Mouse (Mus musculus): Measurements from ENCODE around the gene Pml. TPM values are rescaled to one million over a fixed set of nuclear protein-coding genes. Genes with fewer than 3 reads are reported as not detected.

Pml gene
- polyA plus RNA-seq, 1 experiment, result 200 TPM

- H3K36me3 ChIP-seq (ENCODE audit: control insufficient read depth, insufficient read depth, low read length, poor library complexity, severe bottlenecking), result peaks cover 9% of the 10 kb centered on the region
- H3K27me3 ChIP-seq (ENCODE audit: control insufficient read depth, insufficient read depth, low read length, poor library complexity, severe bottlenecking), result no peaks in the 10 kb centered on the region
- no peak overlapping the region for H3K27ac ChIP-seq (ENCODE audit: insufficient read depth, low read length)
- TF ChIP-seq CTCF (IDR thresholded peaks at IDR 0.05; ENCODE audit: low read depth, low read length) (no peak), POLR2A (IDR thresholded peaks at IDR 0.05; ENCODE audit: insufficient read depth, low read length) (no peak), EP300 (IDR thresholded peaks at IDR 0.05; ENCODE audit: insufficient read depth, low read depth, low read length) (no peak)
- no peak overlapping the region for H3K9ac ChIP-seq (ENCODE audit: low read depth, poor library complexity, severe bottlenecking)
- H3K4me3 ChIP-seq (ENCODE audit: low read depth, low read length), result no peak overlapping the region
- no peaks in the 10 kb centered on the region for H3K9me3 ChIP-seq (replicated peaks; ENCODE audit: control insufficient read depth, insufficient read depth, low read length, poor library complexity, severe bottlenecking)
- peaks cover 18% of the 10 kb centered on the region for H3K4me1 ChIP-seq (ENCODE audit: control insufficient read depth, insufficient read depth, low read length)
Observed at GRCm38 (mm10) chr9:58214519-58215180, 34.9 kb downstream of the Pml start.

GRCm38 (mm10) chr9:58213865-58214264 is 35.7 kb downstream of the Pml start:
- Histone ChIP-seq H3K9me3 (replicated peaks; ENCODE audit: control insufficient read depth, insufficient read depth, low read length, poor library complexity, severe bottlenecking) (no peaks in the 10 kb centered on the region), H3K4me3 (ENCODE audit: low read depth, low read length) (no peak overlapping the region), H3K27ac (ENCODE audit: insufficient read depth, low read length) (no peak overlapping the region), H3K9ac (ENCODE audit: low read depth, poor library complexity, severe bottlenecking) (no peak overlapping the region), H3K4me1 (ENCODE audit: control insufficient read depth, insufficient read depth, low read length) (peaks cover 13% of the 10 kb centered on the region), H3K36me3 (ENCODE audit: control insufficient read depth, insufficient read depth, low read length, poor library complexity, severe bottlenecking) (peaks cover 2% of the 10 kb centered on the region), H3K27me3 (ENCODE audit: control insufficient read depth, insufficient read depth, low read length, poor library complexity, severe bottlenecking) (no peaks in the 10 kb centered on the region)
- no peak for TF ChIP-seq EP300 (IDR thresholded peaks at IDR 0.05; ENCODE audit: insufficient read depth, low read depth, low read length)
- TF ChIP-seq CTCF (IDR thresholded peaks at IDR 0.05; ENCODE audit: low read depth, low read length), result no peak
- no peak for TF ChIP-seq POLR2A (IDR thresholded peaks at IDR 0.05; ENCODE audit: insufficient read depth, low read length)

- H3K9ac ChIP-seq (ENCODE audit: low read depth, poor library complexity, severe bottlenecking), result no peak overlapping the region
- H3K27ac ChIP-seq (ENCODE audit: insufficient read depth, low read length), result no peak overlapping the region
- H3K9me3 ChIP-seq (replicated peaks; ENCODE audit: control insufficient read depth, insufficient read depth, low read length, poor library complexity, severe bottlenecking), result no peaks in the 10 kb centered on the region
- no peaks in the 10 kb centered on the region for H3K27me3 ChIP-seq (ENCODE audit: control insufficient read depth, insufficient read depth, low read length, poor library complexity, severe bottlenecking)
- TF ChIP-seq EP300 (IDR thresholded peaks at IDR 0.05; ENCODE audit: insufficient read depth, low read depth, low read length) (no peak), POLR2A (IDR thresholded peaks at IDR 0.05; ENCODE audit: insufficient read depth, low read length) (no peak), CTCF (IDR thresholded peaks at IDR 0.05; ENCODE audit: low read depth, low read length) (no peak)
- H3K36me3 ChIP-seq (ENCODE audit: control insufficient read depth, insufficient read depth, low read length, poor library complexity, severe bottlenecking), result no peaks in the 10 kb centered on the region
- H3K4me3 ChIP-seq (ENCODE audit: low read depth, low read length), result no peak overlapping the region
- peaks cover 11% of the 10 kb centered on the region for H3K4me1 ChIP-seq (ENCODE audit: control insufficient read depth, insufficient read depth, low read length)
Observed at GRCm38 (mm10) chr9:58213377-58213776, 36.2 kb downstream of the Pml start.

GRCm38 (mm10) chr9:58210304-58210627 is 39.3 kb downstream of the Pml start:
- no peaks in the 10 kb centered on the region for H3K27me3 ChIP-seq (ENCODE audit: control insufficient read depth, insufficient read depth, low read length, poor library complexity, severe bottlenecking)
- H3K4me3 ChIP-seq (ENCODE audit: low read depth, low read length), result no peak overlapping the region
- TF ChIP-seq EP300 (IDR thresholded peaks at IDR 0.05; ENCODE audit: insufficient read depth, low read depth, low read length) (no peak), POLR2A (IDR thresholded peaks at IDR 0.05; ENCODE audit: insufficient read depth, low read length) (no peak), CTCF (IDR thresholded peaks at IDR 0.05; ENCODE audit: low read depth, low read length) (no peak)
- peaks cover 3% of the 10 kb centered on the region for H3K4me1 ChIP-seq (ENCODE audit: control insufficient read depth, insufficient read depth, low read length)
- H3K36me3 ChIP-seq (ENCODE audit: control insufficient read depth, insufficient read depth, low read length, poor library complexity, severe bottlenecking), result no peaks in the 10 kb centered on the region
- H3K9ac ChIP-seq (ENCODE audit: low read depth, poor library complexity, severe bottlenecking), result no peak overlapping the region
- H3K9me3 ChIP-seq (replicated peaks; ENCODE audit: control insufficient read depth, insufficient read depth, low read length, poor library complexity, severe bottlenecking), result no peaks in the 10 kb centered on the region
- H3K27ac ChIP-seq (ENCODE audit: insufficient read depth, low read length), result peak overlapping the region; percentile 26; the same call in 1 of the 2 replicates

- Histone ChIP-seq H3K9me3 (replicated peaks; ENCODE audit: control insufficient read depth, insufficient read depth, low read length, poor library complexity, severe bottlenecking) (no peaks in the 10 kb centered on the region), H3K4me3 (ENCODE audit: low read depth, low read length) (no peak overlapping the region), H3K36me3 (ENCODE audit: control insufficient read depth, insufficient read depth, low read length, poor library complexity, severe bottlenecking) (no peaks in the 10 kb centered on the region), H3K27me3 (ENCODE audit: control insufficient read depth, insufficient read depth, low read length, poor library complexity, severe bottlenecking) (no peaks in the 10 kb centered on the region), H3K9ac (ENCODE audit: low read depth, poor library complexity, severe bottlenecking) (no peak overlapping the region), H3K27ac (ENCODE audit: insufficient read depth, low read length) (peak overlapping the region; percentile 23), H3K4me1 (ENCODE audit: control insufficient read depth, insufficient read depth, low read length) (no peaks in the 10 kb centered on the region)
- no peak for TF ChIP-seq POLR2A (IDR thresholded peaks at IDR 0.05; ENCODE audit: insufficient read depth, low read length)
- no peak for TF ChIP-seq CTCF (IDR thresholded peaks at IDR 0.05; ENCODE audit: low read depth, low read length)
- TF ChIP-seq EP300 (IDR thresholded peaks at IDR 0.05; ENCODE audit: insufficient read depth, low read depth, low read length), result peak; percentile 72; the same call in 1 of the 2 replicates
Observed at GRCm38 (mm10) chr9:58209462-58210303, 39.9 kb downstream of the Pml start.

- Histone ChIP-seq H3K4me1 (ENCODE audit: control insufficient read depth, insufficient read depth, low read length) (no peaks in the 10 kb centered on the region), H3K27me3 (ENCODE audit: control insufficient read depth, insufficient read depth, low read length, poor library complexity, severe bottlenecking) (no peaks in the 10 kb centered on the region), H3K27ac (ENCODE audit: insufficient read depth, low read length) (no peak overlapping the region), H3K4me3 (ENCODE audit: low read depth, low read length) (no peak overlapping the region), H3K9me3 (replicated peaks; ENCODE audit: control insufficient read depth, insufficient read depth, low read length, poor library complexity, severe bottlenecking) (no peaks in the 10 kb centered on the region), H3K36me3 (ENCODE audit: control insufficient read depth, insufficient read depth, low read length, poor library complexity, severe bottlenecking) (no peaks in the 10 kb centered on the region), H3K9ac (ENCODE audit: low read depth, poor library complexity, severe bottlenecking) (no peak overlapping the region)
- no peak for TF ChIP-seq CTCF (IDR thresholded peaks at IDR 0.05; ENCODE audit: low read depth, low read length)
- no peak for TF ChIP-seq EP300 (IDR thresholded peaks at IDR 0.05; ENCODE audit: insufficient read depth, low read depth, low read length)
- no peak for TF ChIP-seq POLR2A (IDR thresholded peaks at IDR 0.05; ENCODE audit: insufficient read depth, low read length)
Observed at GRCm38 (mm10) chr9:58206013-58206412, 43.6 kb downstream of the Pml start.

All from ES-Bruce4 (cell line).